Mouse (Mus musculus) embryonic facial prominence, embryonic 11.5 days (tissue): ENCODE data around the gene Htt. TPM values are rescaled to one million over a fixed set of nuclear protein-coding genes. Genes with fewer than 3 reads are reported as not detected.

ENCODE experiments used
- ATAC-seq: fragments of 200-750 bp; cut with Nextera tagmentation; replicated peaks from 2 replicates; pipeline ENCODE4 v1.8.0; 2017; ENCODE audit warnings: low read depth; ENCODE audit not compliant: insufficient number of reproducible peaks, low FRiP score, low TSS enrichment
- DNase-seq: peaks from one replicate; pipeline ENCODE4 v3.0.0-alpha.2; 2015; ENCODE audit warnings: low spot score
- H3K27ac ChIP-seq: fragments of 300-500 bp; sonication (generic); replicated peaks from 2 replicates; pipeline ENCODE4 v1.5.1; 2014; ENCODE audit warnings: mild to moderate bottlenecking, low read depth, low read length, control low read depth
- H3K27me3 ChIP-seq: fragments of 300-500 bp; sonication (generic); 2 replicates; pipeline ENCODE4 v1.6.1; 2014; ENCODE audit warnings: mild to moderate bottlenecking, low read length, moderate library complexity, mixed read lengths; ENCODE audit not compliant: control insufficient read depth, insufficient read depth
- H3K36me3 ChIP-seq: fragments of 300-500 bp; sonication (generic); replicated peaks from 2 replicates; pipeline ENCODE4 v1.6.1; 2014; ENCODE audit warnings: low read depth, mild to moderate bottlenecking, low read length, moderate library complexity, mixed read lengths; ENCODE audit not compliant: control insufficient read depth, insufficient read depth
- H3K4me1 ChIP-seq: fragments of 300-500 bp; sonication (generic); 2 replicates; pipeline ENCODE4 v1.6.1; 2014; ENCODE audit warnings: low read length, mixed read lengths; ENCODE audit not compliant: control insufficient read depth, insufficient read depth
- H3K4me2 ChIP-seq: fragments of 300-500 bp; sonication (generic); 2 replicates; pipeline ENCODE4 v1.6.1; 2014; ENCODE audit warnings: low read depth, mild to moderate bottlenecking, control low read depth, low read length, moderate library complexity
- H3K4me3 ChIP-seq: fragments of 300-500 bp; sonication (generic); 2 replicates; pipeline ENCODE4 v1.5.1; 2014; ENCODE audit warnings: low read depth, low read length, control low read depth
- H3K9ac ChIP-seq: fragments of 300-500 bp; sonication (generic); replicated peaks from 2 replicates; pipeline ENCODE4 v1.6.1; 2014; ENCODE audit warnings: mild to moderate bottlenecking, control low read depth, low read length
- H3K9me3 ChIP-seq: fragments of 300-500 bp; sonication (generic); replicated peaks from 2 replicates; pipeline ENCODE4 v1.6.1; 2016; ENCODE audit warnings: mild to moderate bottlenecking, low read length, inconsistent platforms, mixed read lengths; ENCODE audit not compliant: control insufficient read depth
- WGBS: fragments of 180-500 bp; shearing (Covaris S2); extraction: QIAGEN DNeasy Blood & Tissue Kit; methylation state at CpG from one replicate; pipeline ENCODE4 v1.1.7; 2014; 5-methylcytosine and 5-hydroxymethylcytosine counted together
- polyA plus RNA-seq: library from polyadenylated mRNA; unstranded; fragments of >200 nt; fragmentation: Nextera tagmentation; extraction: Ambion mirVana; gene quantifications from 2 replicates; pipeline ENCODE4 v1.2.1, GENCODE M21; 2014

The Htt gene
- polyA plus RNA-seq, 1 experiment from 2014 or later = 11.3 TPM

- Histone ChIP-seq H3K4me3 (no peak overlapping the region), H3K27me3 (no peaks in the 10 kb centered on the region), H3K4me2 (no peak overlapping the region), H3K9me3 (no peaks in the 10 kb centered on the region), H3K27ac (no peak overlapping the region), H3K36me3 (peaks cover 9% of the 10 kb centered on the region), H3K9ac (no peak overlapping the region), H3K4me1 (no peaks in the 10 kb centered on the region)
- 95% methylated on average over 6 of the region's 6 CpGs for WGBS
- DNase-seq (no peak), ATAC-seq (no peak)
Observed at GRCm38 (mm10) chr5:34899787-34900469, 138.4 kb downstream of the Htt start.

GRCm38 (mm10) chr5:34902371-34902770, 140.8 kb downstream of the Htt start:
- Histone ChIP-seq H3K9me3 (no peaks in the 10 kb centered on the region), H3K4me2 (no peak overlapping the region), H3K4me1 (no peaks in the 10 kb centered on the region), H3K4me3 (no peak overlapping the region), H3K36me3 (peaks cover 13% of the 10 kb centered on the region), H3K9ac (no peak overlapping the region), H3K27ac (no peak overlapping the region), H3K27me3 (no peaks in the 10 kb centered on the region)
- DNase-seq (no peak), ATAC-seq (no peak)

GRCm38 (mm10) chr5:34902811-34903385, 141.4 kb downstream of the Htt start:
- 92% methylated on average over 5 of the region's 5 CpGs for WGBS
- Histone ChIP-seq H3K27ac (no peak overlapping the region), H3K4me2 (no peak overlapping the region), H3K9ac (no peak overlapping the region), H3K4me1 (no peaks in the 10 kb centered on the region), H3K9me3 (no peaks in the 10 kb centered on the region), H3K27me3 (no peaks in the 10 kb centered on the region), H3K4me3 (no peak overlapping the region), H3K36me3 (peaks cover 13% of the 10 kb centered on the region)
- DNase-seq (no peak), ATAC-seq (no peak)

- no peak overlapping the region for H3K9ac ChIP-seq
- H3K27me3 ChIP-seq = no peaks in the 10 kb centered on the region
- H3K4me3 ChIP-seq = no peak overlapping the region
- no peaks in the 10 kb centered on the region for H3K4me1 ChIP-seq
- H3K9me3 ChIP-seq = no peaks in the 10 kb centered on the region
- H3K36me3 ChIP-seq = peaks cover 11% of the 10 kb centered on the region
- no peak overlapping the region for H3K4me2 ChIP-seq
- DNase-seq = no peak
- ATAC-seq = no peak
- no peak overlapping the region for H3K27ac ChIP-seq
Observed at GRCm38 (mm10) chr5:34904412-34904811, 142.9 kb downstream of the Htt start.

- WGBS = 93% methylated on average over 4 of the region's 4 CpGs
- H3K9ac ChIP-seq = no peak overlapping the region
Observed at GRCm38 (mm10) chr5:34907230-34907629, 145.7 kb downstream of the Htt start.

GRCm38 (mm10) chr5:34907910-34908725, 146.6 kb downstream of the Htt start, which contains the start of gene Msantd1:
Gene Msantd1 (plus strand): TSS chr5:34908012.
- no peak within 1 kb of the TSS for H3K27ac ChIP-seq
- ATAC-seq = no peak
- WGBS = 90% methylated on average over 6 of the region's 6 CpGs
- peaks cover 9% of the 10 kb centered on the region for H3K36me3 ChIP-seq
- no peak within 1 kb of the TSS for H3K4me3 ChIP-seq
- H3K9ac ChIP-seq = no peak within 1 kb of the TSS
- no peaks in the 10 kb centered on the region for H3K4me1 ChIP-seq
- no peaks in the 10 kb centered on the region for H3K27me3 ChIP-seq
- no peaks in the 10 kb centered on the region for H3K9me3 ChIP-seq
- H3K4me2 ChIP-seq = no peak within 1 kb of the TSS
- no peak for DNase-seq

More at GRCm38 (mm10) chr5:34907230-34907629, 145.7 kb downstream of the Htt start:
- Histone ChIP-seq H3K36me3 (peaks cover 11% of the 10 kb centered on the region), H3K27me3 (no peaks in the 10 kb centered on the region), H3K27ac (no peak overlapping the region), H3K4me2 (no peak overlapping the region), H3K9me3 (no peaks in the 10 kb centered on the region), H3K4me1 (no peaks in the 10 kb centered on the region), H3K4me3 (no peak overlapping the region)
- no peak for ATAC-seq
- DNase-seq = no peak

GRCm38 (mm10) chr5:34908726-34909633, 147.4 kb downstream of the Htt start:
- no peak overlapping the region for H3K4me3 ChIP-seq
- ATAC-seq (no peak), DNase-seq (no peak)
- no peak overlapping the region for H3K9ac ChIP-seq
- H3K36me3 ChIP-seq = peaks cover 8% of the 10 kb centered on the region; the same call in 1 of the 2 replicates
- H3K27ac ChIP-seq = no peak overlapping the region
- 81% methylated on average over 9 of the region's 9 CpGs for WGBS
- no peaks in the 10 kb centered on the region for H3K27me3 ChIP-seq
- no peak overlapping the region for H3K4me2 ChIP-seq
- no peaks in the 10 kb centered on the region for H3K9me3 ChIP-seq
- H3K4me1 ChIP-seq = no peaks in the 10 kb centered on the region
